Mouse (Mus musculus) adrenal gland (tissue): Measurements from ENCODE around the gene Gna13.

Experiments
- intact Hi-C: fragments of 180-260 bp; cut with DNase I; formaldehyde crosslinking; loops from one replicate; pipeline ENCODE4 v1.15.1; 2025

Gna13 gene

DNA sequence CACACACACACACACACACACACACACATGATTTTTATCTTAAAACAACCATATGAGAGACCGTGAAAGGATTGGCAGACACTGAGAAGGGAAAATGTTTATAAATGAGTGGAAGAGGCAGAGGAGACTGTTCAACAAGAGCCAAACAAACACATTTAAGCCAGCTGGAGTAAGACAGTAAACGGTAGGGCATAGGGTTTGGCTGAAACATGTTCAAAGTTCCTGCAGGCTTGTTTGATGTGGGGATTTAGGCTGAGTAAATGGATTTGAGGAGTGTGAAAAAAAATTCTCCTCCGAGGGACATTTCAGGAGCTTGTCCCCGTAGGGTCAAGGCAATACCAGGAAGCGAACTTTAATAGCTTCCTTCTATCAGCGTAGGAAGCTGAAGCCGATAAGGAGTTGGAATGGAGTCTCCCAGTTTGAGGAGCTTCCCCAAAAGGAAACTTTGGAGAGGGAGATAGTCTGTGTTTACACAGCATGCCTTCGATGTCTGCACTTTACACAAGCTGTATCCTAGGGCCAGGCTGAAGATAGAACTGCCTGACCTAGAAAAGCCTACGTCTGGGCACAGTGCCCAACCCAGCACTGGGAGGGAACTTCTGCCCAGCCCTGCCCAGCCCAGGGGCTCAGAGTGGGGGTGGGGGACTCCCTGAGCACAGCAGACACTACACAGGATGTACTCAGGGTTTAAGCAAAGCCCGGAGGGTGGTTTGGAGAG, 15.2 kb upstream of the Gna13 start:
- intact Hi-C loops, result no loop called here

GRCm38 (mm10) chr11:109348408-109348807, 14.2 kb upstream of the Gna13 start:
- intact Hi-C loops, result no loop called here

DNA sequence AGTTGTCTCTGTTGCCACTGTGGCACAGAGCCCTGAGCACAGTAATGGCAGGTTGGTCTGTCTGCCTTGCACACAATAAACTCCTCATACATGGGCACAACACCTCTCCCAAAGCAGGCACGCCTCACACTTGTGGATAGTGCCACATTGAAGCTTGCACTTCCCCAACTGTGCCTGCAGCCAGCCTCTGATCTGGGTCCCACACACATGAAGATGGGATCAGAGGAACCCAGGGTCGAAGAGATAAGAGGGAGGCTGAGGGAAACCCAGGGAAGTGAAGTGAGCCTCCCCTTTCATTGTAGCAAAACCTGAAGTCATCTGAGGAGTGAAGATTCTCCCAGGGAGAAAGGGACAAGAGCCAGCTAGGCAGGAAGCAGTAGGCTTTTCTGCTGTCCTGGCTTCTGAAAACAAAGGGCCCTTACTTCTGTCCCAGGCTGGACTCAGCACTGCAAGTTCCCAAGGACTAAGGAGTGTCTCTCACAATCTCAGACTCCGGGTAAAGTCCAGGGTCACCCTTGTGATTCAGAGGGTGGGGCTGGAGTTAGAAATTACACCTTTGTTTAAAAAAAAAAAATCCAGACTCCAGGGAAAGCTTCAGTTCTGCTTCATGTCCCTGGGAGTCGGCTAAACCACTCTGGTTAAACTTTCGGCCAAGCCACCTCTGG, 12.8 kb upstream of the Gna13 start:
- intact Hi-C loops, result no loop called here

DNA sequence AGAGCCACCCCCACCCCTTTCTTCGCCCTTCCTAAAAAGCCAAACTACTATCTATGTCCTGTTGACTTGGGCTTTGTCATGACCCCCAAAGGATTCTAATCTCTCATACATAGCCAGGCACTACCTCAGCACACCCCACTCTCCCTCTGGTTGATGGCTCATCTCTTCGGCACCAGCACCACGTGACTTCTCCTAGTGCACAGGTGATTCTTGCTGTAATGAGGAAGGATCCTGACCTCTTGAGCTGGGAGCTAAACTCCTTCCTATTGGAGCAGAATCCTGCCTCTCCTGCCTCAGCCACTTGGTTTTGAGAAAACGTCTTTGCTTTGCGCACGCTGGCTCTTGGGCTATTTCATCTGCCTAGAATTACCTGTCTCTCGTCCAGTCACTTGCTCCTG, 12.3 kb upstream of the Gna13 start:
- intact Hi-C loops, result no loop called here

DNA sequence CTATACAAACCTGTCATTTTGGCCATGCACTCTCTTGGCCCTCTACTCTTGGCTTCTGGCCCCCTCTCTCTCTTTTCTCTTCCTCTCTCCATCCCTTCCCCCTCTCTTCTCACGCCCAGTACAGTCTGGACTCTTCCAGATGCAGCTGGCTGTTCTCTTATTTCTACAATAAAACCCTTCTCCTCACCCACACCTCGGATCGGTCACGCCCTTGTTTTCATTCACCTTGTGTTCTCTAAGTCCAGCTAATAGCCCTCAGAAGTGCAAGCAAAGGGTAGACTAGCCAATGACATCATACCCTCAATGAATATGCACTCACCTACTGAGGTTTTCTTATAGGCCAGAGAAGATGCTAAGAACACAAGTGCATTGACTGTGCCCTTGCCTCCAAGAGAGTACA, 11.1 kb upstream of the Gna13 start:
- intact Hi-C loops, result no loop called here

DNA sequence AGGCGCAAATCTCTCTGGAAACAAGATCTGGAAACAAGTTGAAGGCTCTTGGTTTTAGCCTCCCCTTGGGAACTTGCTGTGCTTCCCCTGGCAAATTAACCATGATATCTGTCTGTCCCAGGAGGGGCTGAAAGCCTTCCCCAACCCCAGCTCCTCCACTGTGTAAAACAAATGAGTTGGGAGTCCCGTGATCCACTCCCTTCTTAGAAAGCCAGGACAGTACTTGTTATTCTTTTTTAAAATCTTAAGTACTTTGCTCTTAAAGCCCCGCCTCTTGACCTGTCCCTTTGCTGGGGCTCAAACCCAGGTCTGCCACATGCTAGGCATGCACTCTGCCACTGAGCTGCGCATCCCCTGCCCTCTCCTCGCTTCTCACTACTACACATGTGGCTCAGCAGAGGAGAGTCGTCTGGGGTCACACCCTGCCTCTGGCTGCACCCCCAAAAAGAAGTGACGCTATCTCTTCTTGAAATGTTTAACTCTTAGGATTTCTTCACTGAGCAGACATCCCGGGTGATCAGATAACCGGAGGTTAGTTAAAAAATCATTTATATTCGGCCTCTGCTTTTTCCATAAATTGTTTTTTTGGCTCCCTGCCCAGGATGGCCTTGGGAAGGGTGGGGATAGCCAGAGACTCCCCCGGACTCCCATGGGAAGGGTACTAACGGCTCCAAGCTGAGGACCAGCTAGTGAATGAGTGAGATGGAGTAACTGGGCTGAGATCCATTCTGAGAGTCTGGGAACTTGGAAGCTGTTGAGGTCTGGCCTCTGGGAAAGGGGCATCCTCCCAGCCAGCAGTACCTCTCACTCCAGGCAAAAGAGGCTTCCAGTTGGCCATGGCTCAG, 9.0 kb upstream of the Gna13 start:
- intact Hi-C loops, result no loop called here

GRCm38 (mm10) chr11:109354236-109354613, 8.4 kb upstream of the Gna13 start:
- intact Hi-C loops, result no loop called here

- intact Hi-C loops, result no loop called here
These were observed 6.8 kb upstream of the Gna13 start for GRCm38 (mm10) chr11:109355771-109356388.

DNA sequence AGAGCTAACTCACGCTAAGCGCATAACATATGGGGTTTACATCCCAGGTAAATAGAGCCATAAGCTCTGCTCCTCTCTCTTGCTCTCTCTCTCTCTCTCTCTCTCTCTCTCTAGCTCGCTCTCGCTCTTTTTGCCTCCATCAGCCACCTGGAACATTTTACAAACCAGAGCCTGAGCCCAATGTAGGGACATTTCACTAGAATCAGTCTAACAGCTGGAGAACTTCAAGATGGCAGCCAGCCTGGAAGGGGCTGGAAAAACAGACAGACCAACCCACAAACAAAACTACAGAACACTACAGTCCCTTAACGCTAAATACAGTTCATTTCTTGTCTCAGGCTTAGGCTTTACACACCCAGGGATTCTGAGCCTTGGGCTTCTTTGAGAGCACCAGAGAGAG, 5.5 kb upstream of the Gna13 start:
- intact Hi-C loops, result no loop called here

DNA sequence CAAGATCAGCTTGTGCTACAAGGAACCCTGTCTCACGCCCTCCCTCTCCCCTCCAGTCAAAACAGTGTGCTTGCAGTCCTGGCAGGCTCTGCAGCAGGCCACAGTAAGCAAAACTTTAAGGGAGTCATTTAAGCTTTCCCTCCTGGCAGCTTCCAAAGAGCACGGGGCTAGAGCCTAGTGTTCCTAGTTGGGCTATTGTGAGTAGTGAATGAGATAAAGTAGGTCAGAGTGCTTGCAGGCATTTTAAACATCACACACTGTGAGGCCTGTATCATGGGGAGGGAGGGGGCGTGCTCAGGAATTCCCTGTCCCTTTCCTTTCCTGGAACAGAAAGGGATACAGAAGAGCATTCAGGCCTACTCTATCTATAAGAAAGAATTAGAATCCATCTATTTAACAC, 4.1 kb upstream of the Gna13 start:
- intact Hi-C loops, result no loop called here

DNA sequence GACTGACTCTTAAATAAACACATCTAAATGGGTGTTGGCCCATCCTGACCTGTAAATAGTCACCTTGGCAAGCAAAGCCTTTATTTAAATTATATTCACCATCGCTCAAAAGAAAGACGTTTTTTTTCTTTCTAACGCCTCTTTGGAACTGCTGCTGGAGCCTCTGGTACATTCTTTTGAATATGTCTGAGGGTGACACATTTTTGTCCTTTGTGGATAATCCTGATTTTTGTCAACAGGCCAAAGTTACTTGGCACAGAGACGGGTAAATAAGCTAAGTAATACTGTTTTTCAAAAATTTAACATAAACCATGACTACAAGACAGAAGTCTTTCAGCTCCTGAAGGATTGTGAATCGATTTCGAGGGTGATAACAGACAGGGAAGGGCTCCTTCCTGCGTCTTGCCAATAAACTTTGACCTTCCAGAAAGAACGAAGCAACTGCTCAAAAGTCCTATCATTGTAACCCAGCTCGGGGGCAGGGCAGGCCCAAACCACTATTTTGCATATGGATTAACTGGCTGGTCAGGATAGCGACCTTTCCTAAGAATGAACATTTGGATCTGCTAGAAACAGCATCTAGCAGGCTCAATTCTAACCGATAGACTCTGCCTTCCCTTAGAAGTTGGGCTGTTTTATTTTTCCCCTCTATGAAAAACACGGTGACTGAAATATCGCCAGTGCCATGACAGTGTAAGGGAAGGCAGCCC, 3.4 kb upstream of the Gna13 start:
- intact Hi-C loops, result no loop called here

DNA sequence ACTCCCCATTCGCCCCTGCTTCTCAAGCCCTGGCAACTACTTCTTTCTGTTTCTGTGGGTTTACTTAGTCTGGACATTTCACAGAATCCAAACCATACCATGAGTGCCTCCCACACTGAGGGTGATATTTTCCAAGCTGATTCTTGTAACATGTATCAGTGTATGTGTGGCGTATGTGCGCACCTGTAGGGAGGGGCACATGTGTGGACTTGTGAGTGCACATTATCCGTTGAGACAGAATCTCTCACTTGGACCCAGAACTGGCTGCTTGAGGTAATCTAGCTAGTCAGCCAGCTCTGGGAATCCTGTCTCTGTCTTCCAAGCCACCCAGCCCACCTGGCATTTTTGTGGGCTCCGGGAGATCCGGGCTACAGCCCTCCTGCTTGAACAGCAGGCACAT, 2.5 kb upstream of the Gna13 start:
- intact Hi-C loops, result loop anchor here (5.0 kb wide), 1 partner anchor 47 kb away; no protein-coding TSS in a partner anchor

GRCm38 (mm10) chr11:109360581-109361040, 2.0 kb upstream of the Gna13 start:
- intact Hi-C loops, result loop anchor here (5.0 kb wide), 1 partner anchor 47 kb away; no protein-coding TSS in a partner anchor

GRCm38 (mm10) chr11:109361241-109361630, 1.4 kb upstream of the Gna13 start:
- intact Hi-C loops, result loop anchor here (5.0 kb wide), 1 partner anchor 46 kb away; no protein-coding TSS in a partner anchor

DNA sequence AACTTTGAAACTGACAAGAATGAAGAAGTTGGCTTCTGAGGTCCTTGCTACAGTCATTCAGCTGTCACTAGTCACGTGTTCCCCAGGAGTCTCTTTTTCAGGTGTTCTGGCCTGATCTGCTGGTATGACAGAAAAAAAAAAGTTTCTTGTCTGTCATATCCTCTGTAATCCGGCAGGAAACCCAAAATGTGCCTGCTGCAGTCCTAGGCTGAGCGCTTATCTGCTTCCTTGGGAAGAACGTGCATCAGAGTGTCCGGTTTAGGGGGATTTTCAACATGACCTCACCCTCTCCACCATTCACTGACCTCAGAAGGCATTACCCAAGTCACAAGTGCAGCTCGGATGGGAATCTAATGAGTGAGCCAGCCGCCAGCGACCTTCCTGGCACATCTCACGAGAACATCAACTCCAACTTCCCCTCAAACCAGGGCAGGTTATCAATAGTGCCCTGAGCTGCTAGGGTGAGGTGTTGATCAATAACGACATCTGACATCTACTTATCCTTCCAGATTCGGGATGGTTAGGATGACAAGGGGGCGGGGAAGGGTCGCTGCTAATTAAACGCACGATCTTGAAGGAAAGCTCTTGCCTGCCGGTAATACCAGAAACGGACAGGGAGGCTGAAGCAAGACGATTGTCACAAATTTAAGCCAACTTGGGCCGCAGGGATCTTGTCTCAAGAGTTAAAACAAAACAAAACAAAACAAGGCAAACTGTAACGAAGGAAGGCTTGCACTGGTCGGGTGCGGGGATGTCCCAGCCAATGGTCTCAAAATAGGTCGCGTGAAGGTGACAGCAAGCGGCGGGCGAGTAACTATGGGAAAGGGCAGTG, 784 bp upstream of the Gna13 start:
- intact Hi-C loops, result loop anchor here (5.0 kb wide), 1 partner anchor 45 kb away; no protein-coding TSS in a partner anchor

- intact Hi-C loops, result loop anchor here (5.0 kb wide), 1 partner anchor 44 kb away; no protein-coding TSS in a partner anchor
These were observed 831 bp downstream of the Gna13 start for GRCm38 (mm10) chr11:109363191-109364133.

GRCm38 (mm10) chr11:109364337-109364736, 1.7 kb downstream of the Gna13 start:
- intact Hi-C loops, result loop anchor here (5.0 kb wide), 1 partner anchor 43 kb away; no protein-coding TSS in a partner anchor

DNA sequence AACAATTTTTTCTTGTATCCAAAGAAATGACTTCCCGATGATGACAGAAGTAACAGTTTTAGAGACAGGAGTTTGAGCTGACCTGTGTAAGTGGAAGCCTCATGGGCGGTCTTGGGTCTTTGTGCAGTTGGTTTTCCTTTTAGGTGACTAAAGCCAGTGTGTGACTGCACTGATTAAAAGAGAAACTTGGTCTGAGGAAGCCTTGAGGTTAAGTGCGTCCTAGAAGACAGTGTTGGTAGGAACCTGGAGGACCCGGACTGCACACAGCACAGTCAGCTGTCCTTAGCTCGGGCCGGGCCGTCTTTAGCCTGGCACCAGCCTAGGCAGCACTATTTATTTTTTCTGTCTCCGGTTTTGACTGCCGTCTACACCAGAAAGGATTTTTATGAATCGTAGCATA, 2.2 kb downstream of the Gna13 start:
- intact Hi-C loops, result loop anchor here (5.0 kb wide), 1 partner anchor 42 kb away; no protein-coding TSS in a partner anchor
